Mouse (Mus musculus) urinary bladder, postnatal 0 days (tissue): ENCODE measurements around the gene Sec31b. TPM values are rescaled to one million over a fixed set of nuclear protein-coding genes. Genes with fewer than 3 reads are reported as not detected.

Experiments used
- polyA plus RNA-seq: library from polyadenylated mRNA; unstranded; fragments of >200 nt; fragmentation: Nextera tagmentation; extraction: Ambion mirVana; gene quantifications from 2 replicates; pipeline ENCODE4 v1.2.1, GENCODE M21; 2015

The Sec31b gene
- 0.52 and 0.71 TPM in 2 replicates for polyA plus RNA-seq

DNA sequence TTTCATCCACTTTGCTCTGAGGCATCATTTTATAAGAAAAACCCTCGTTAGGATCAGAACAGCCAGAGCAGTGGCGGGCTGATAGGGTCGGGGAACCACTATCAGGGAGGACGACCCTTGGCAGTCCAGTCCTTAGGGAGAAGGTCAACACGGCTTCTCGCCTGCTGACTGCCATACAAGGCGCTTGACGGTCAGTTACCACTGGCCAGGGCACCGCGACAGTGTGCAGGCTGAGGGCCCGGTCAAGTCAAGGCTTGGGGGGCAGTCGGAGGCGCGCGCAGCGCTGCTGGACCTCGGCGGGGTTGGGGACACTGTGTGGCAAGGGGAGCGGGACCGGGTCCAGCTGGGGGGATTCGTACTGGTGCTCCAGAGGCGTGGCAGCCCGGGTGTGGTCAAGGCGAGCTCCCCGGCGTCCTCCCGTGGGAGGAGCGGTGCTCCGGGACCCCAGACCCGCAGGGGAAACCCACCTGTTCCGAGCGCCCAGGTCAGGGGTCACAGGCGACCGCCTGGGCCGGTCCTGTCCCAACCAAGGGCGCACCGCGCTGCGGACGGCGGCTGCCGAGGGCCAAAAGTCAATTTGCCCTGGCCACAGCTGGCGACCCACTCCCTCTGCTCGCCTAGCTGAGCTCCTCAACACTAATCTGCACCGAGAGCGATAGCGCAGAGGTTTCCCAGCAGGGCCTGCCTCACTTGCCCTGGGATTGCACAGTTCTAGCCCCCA, at the start of gene Sec31b:
Gene Sec31b (minus strand): TSS at position 544 of the 721 bp plus-strand sequence.

GRCm38 (mm10) chr19:44562652-44563206, 17.1 kb upstream of the Sec31b start, which contains the start of gene Hif1an:
TSS of gene Hif1an (plus strand) at chr19:44562850.

DNA sequence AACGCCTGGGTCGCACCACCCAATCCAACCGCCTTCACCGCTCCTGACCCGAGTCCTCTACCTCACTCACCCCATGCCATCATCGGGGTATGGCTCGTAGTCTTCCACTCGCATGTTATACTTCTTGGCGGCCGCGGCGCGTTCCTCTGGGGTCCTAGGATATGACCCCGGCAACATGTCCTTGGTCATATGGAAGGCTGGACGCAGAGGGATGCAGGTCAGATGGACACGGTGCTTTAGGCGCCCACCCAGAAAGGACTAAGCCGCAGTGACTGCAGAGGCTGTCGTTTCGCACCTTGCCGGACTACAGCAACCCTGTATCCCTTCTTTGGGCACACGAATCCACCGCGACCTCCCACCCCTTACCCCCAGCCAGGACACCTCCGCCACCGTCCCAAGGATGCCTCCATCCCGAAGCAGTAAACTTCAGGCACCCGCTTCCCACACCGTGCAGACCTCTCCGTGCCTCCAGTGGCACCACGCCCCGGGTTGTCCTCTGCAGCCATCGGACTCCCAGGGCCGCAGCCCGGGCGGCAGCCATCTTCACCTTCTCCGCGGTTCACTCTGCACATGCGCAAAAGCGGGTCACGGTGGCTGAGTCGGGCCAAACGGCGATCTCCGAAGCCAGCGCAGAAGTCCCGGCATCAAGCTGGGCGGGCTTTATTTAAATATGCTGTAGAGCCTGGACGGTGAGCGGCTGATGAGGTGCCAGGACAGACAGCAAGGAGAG, 9.4 kb upstream of the Sec31b start, which contains the start of gene Ndufb8:
Gene Ndufb8 (minus strand): TSS at position 580 of the 730 bp plus-strand sequence.

GRCm38 (mm10) chr19:44552731-44553130, 7.1 kb upstream of the Sec31b start, which contains the start of gene Gm20538:
TSS of gene Gm20538 (minus strand) at chr19:44552831.

GRCm38 (mm10) chr19:44493128-44493527, 52.5 kb downstream of the Sec31b start, which contains the start of gene Wnt8b:
TSS of gene Wnt8b (plus strand) at chr19:44493472.

Other genes with a start within 250 kb of the Sec31b start
- gene Scd4, start 212.8 kb downstream of the Sec31b start, polyA plus RNA-seq = 0.51 and 0.97 TPM in 2 replicates
- 9.1 and 14.9 TPM in 2 replicates for gene Scd1, start 138.0 kb downstream of the Sec31b start, polyA plus RNA-seq
- gene Wnt8b, start 52.4 kb downstream of the Sec31b start, polyA plus RNA-seq = not detected in 2 replicates
- not detected in 2 replicates for gene Gm20538, start 7.0 kb upstream of the Sec31b start, polyA plus RNA-seq
- 723 and 848 TPM in 2 replicates for gene Ndufb8, start 9.6 kb upstream of the Sec31b start, polyA plus RNA-seq
- 15.3 and 16.1 TPM in 2 replicates for gene Hif1an, start 17.0 kb upstream of the Sec31b start, polyA plus RNA-seq
- gene Pax2, start 210.2 kb upstream of the Sec31b start, polyA plus RNA-seq = not detected in 2 replicates